Mouse (Mus musculus) heart, adult 2 months (tissue): ENCODE results near the gene Mfrp.

Source experiments
- CTCF ChIP-seq: fragments of 200-600 bp; IDR thresholded peaks from 2 replicates; pipeline ENCODE4 v1.8.1; 2022; ENCODE audit warnings: antibody characterized with exemption, mild to moderate bottlenecking, moderate library complexity
- EP300 ChIP-seq: fragments of 200-500 bp; IDR thresholded peaks from 2 replicates; pipeline ENCODE4 v1.6.1; 2011; ENCODE audit warnings: low read depth, low read length, control low read depth; ENCODE audit not compliant: insufficient read depth

GRCm38 (mm10) chr9:44070113-44070843, 31.3 kb upstream of the Mfrp start:
- TF ChIP-seq EP300 = no peak
- no peak for TF ChIP-seq CTCF
